Mouse (Mus musculus) stomach, postnatal 0 days (tissue): Measurements from ENCODE around the gene Cmtm5. TPM values are rescaled to one million over a fixed set of nuclear protein-coding genes. Genes with fewer than 3 reads are reported as not detected.

Experiments used
- ATAC-seq: fragments of 200-750 bp; cut with Nextera tagmentation; 2 replicates; pipeline ENCODE4 v1.8.0; 2017; ENCODE audit not compliant: low FRiP score, low TSS enrichment
- DNase-seq: peaks from one replicate; pipeline ENCODE4 v3.0.0-alpha.2; 2016; ENCODE audit warnings: low spot score
- H3K27ac ChIP-seq: fragments of 300-500 bp; sonication (generic); replicated peaks from 2 replicates; pipeline ENCODE4 v1.5.1; 2014; ENCODE audit warnings: mild to moderate bottlenecking, control low read depth
- H3K27me3 ChIP-seq: fragments of 300-500 bp; sonication (generic); 2 replicates; pipeline ENCODE4 v1.6.1; 2014; ENCODE audit warnings: low read length; ENCODE audit not compliant: control insufficient read depth, insufficient read depth
- H3K36me3 ChIP-seq: fragments of 300-500 bp; sonication (generic); 2 replicates; pipeline ENCODE4 v1.6.1; 2014; ENCODE audit warnings: low read length, mixed read lengths; ENCODE audit not compliant: control insufficient read depth, insufficient read depth
- H3K4me1 ChIP-seq: fragments of 300-500 bp; sonication (generic); replicated peaks from 2 replicates; pipeline ENCODE4 v1.6.1; 2014; ENCODE audit warnings: antibody characterized with exemption; ENCODE audit not compliant: control insufficient read depth, insufficient read depth
- H3K4me2 ChIP-seq: fragments of 300-500 bp; sonication (generic); replicated peaks from 2 replicates; pipeline ENCODE4 v1.6.1; 2014; ENCODE audit warnings: low read depth, mild to moderate bottlenecking, control low read depth, moderate library complexity
- H3K4me3 ChIP-seq: fragments of 300-500 bp; sonication (generic); 2 replicates; pipeline ENCODE4 v1.5.1; 2014; ENCODE audit warnings: low read depth, low read length, control low read depth
- H3K9ac ChIP-seq: fragments of 300-500 bp; sonication (generic); 2 replicates; pipeline ENCODE4 v1.6.1; 2014; ENCODE audit warnings: mild to moderate bottlenecking, low read length, control low read depth, mixed read lengths
- H3K9me3 ChIP-seq: fragments of 300-500 bp; sonication (generic); 2 replicates; pipeline ENCODE4 v1.6.1; 2016; ENCODE audit warnings: low read length; ENCODE audit not compliant: control insufficient read depth
- CTCF ChIP-seq: IDR thresholded peaks from 2 replicates; pipeline ENCODE4 v1.5.1; 2016; ENCODE audit warnings: antibody characterized with exemption, low read depth, mild to moderate bottlenecking, moderate library complexity
- EP300 ChIP-seq: optimal IDR thresholded peaks from 2 replicates; pipeline ENCODE3; 2016; ENCODE audit warnings: antibody characterized with exemption
- WGBS: fragments of 180-500 bp; shearing (Covaris S2); extraction: QIAGEN DNeasy Blood & Tissue Kit; methylation state at CpG from one replicate; pipeline ENCODE4 v1.1.7; 2014; 5-methylcytosine and 5-hydroxymethylcytosine counted together
- polyA plus RNA-seq: library from polyadenylated mRNA; unstranded; fragments of >200 nt; fragmentation: Nextera tagmentation; extraction: Ambion mirVana; gene quantifications from 2 replicates; pipeline ENCODE4 v1.2.1, GENCODE M21; 2015

Gene Cmtm5
- polyA plus RNA-seq, 1 experiment from 2014 or later, result 3.3 TPM

GRCm38 (mm10) chr14:54951587-54951986, 15.5 kb downstream of the Cmtm5 start:
- no peaks in the 10 kb centered on the region for H3K4me1 ChIP-seq
- no peaks in the 10 kb centered on the region for H3K27me3 ChIP-seq
- WGBS, result 88% methylated on average over 6 of the region's 6 CpGs
- no peaks in the 10 kb centered on the region for H3K36me3 ChIP-seq
- TF ChIP-seq EP300 (no peak), CTCF (no peak)
- H3K4me3 ChIP-seq, result no peak overlapping the region
- DNase-seq (no peak), ATAC-seq (no peak)
- no peak overlapping the region for H3K9ac ChIP-seq
- H3K27ac ChIP-seq, result no peak overlapping the region
- H3K4me2 ChIP-seq, result no peak overlapping the region
- no peaks in the 10 kb centered on the region for H3K9me3 ChIP-seq

GRCm38 (mm10) chr14:54953664-54954206, 17.7 kb downstream of the Cmtm5 start:
- no peaks in the 10 kb centered on the region for H3K4me1 ChIP-seq
- TF ChIP-seq CTCF (no peak), EP300 (no peak)
- DNase-seq, result no peak
- H3K36me3 ChIP-seq, result no peaks in the 10 kb centered on the region
- ATAC-seq, result no peak
- no peaks in the 10 kb centered on the region for H3K9me3 ChIP-seq
- WGBS, result 89% methylated on average over 8 of the region's 8 CpGs
- no peak overlapping the region for H3K4me3 ChIP-seq
- H3K27ac ChIP-seq, result no peak overlapping the region
- no peaks in the 10 kb centered on the region for H3K27me3 ChIP-seq
- no peak overlapping the region for H3K9ac ChIP-seq
- H3K4me2 ChIP-seq, result no peak overlapping the region

GRCm38 (mm10) chr14:54954474-54954873, 18.4 kb downstream of the Cmtm5 start:
- DNase-seq, result no peak
- no peaks in the 10 kb centered on the region for H3K9me3 ChIP-seq
- H3K4me1 ChIP-seq, result no peaks in the 10 kb centered on the region
- WGBS, result 67% methylated on average over 3 of the region's 3 CpGs
- no peak overlapping the region for H3K4me2 ChIP-seq
- H3K9ac ChIP-seq, result no peak overlapping the region
- no peak for TF ChIP-seq CTCF
- no peak for TF ChIP-seq EP300
- ATAC-seq, result no peak
- H3K27ac ChIP-seq, result no peak overlapping the region
- H3K4me3 ChIP-seq, result no peak overlapping the region
- no peaks in the 10 kb centered on the region for H3K36me3 ChIP-seq
- H3K27me3 ChIP-seq, result no peaks in the 10 kb centered on the region

- H3K4me3 ChIP-seq, result no peak overlapping the region
- ATAC-seq (no peak), DNase-seq (no peak)
- H3K4me2 ChIP-seq, result no peak overlapping the region
- no peaks in the 10 kb centered on the region for H3K27me3 ChIP-seq
- no peaks in the 10 kb centered on the region for H3K36me3 ChIP-seq
- 70% methylated on average over 3 of the region's 3 CpGs for WGBS
- H3K9ac ChIP-seq, result no peak overlapping the region
- TF ChIP-seq CTCF (no peak), EP300 (no peak)
- H3K4me1 ChIP-seq, result no peaks in the 10 kb centered on the region
- H3K27ac ChIP-seq, result no peak overlapping the region
- H3K9me3 ChIP-seq, result no peaks in the 10 kb centered on the region
Observed at GRCm38 (mm10) chr14:54955481-54955880, 19.4 kb downstream of the Cmtm5 start.

- Histone ChIP-seq H3K9me3 (no peaks in the 10 kb centered on the region), H3K4me1 (no peaks in the 10 kb centered on the region), H3K9ac (no peak overlapping the region), H3K27me3 (no peaks in the 10 kb centered on the region), H3K4me2 (no peak overlapping the region), H3K27ac (no peak overlapping the region), H3K4me3 (no peak overlapping the region), H3K36me3 (no peaks in the 10 kb centered on the region)
- no peak for ATAC-seq
- TF ChIP-seq CTCF, result no peak
- TF ChIP-seq EP300, result no peak
- DNase-seq, result no peak
- WGBS, result 73% methylated on average over 9 of the region's 9 CpGs
Observed at GRCm38 (mm10) chr14:54956533-54956932, 20.5 kb downstream of the Cmtm5 start.

GRCm38 (mm10) chr14:54958503-54958902, 22.4 kb downstream of the Cmtm5 start:
- Histone ChIP-seq H3K9ac (no peak overlapping the region), H3K27ac (no peak overlapping the region), H3K36me3 (no peaks in the 10 kb centered on the region), H3K9me3 (no peaks in the 10 kb centered on the region), H3K4me3 (no peak overlapping the region), H3K27me3 (no peaks in the 10 kb centered on the region), H3K4me1 (no peaks in the 10 kb centered on the region), H3K4me2 (no peak overlapping the region)
- 79% methylated on average over 4 of the region's 4 CpGs for WGBS
- no peak for ATAC-seq
- no peak for TF ChIP-seq EP300
- no peak for TF ChIP-seq CTCF
- no peak for DNase-seq
